ENCODE assay signal across 8 mouse cellular contexts in the genomic region with DNA sequence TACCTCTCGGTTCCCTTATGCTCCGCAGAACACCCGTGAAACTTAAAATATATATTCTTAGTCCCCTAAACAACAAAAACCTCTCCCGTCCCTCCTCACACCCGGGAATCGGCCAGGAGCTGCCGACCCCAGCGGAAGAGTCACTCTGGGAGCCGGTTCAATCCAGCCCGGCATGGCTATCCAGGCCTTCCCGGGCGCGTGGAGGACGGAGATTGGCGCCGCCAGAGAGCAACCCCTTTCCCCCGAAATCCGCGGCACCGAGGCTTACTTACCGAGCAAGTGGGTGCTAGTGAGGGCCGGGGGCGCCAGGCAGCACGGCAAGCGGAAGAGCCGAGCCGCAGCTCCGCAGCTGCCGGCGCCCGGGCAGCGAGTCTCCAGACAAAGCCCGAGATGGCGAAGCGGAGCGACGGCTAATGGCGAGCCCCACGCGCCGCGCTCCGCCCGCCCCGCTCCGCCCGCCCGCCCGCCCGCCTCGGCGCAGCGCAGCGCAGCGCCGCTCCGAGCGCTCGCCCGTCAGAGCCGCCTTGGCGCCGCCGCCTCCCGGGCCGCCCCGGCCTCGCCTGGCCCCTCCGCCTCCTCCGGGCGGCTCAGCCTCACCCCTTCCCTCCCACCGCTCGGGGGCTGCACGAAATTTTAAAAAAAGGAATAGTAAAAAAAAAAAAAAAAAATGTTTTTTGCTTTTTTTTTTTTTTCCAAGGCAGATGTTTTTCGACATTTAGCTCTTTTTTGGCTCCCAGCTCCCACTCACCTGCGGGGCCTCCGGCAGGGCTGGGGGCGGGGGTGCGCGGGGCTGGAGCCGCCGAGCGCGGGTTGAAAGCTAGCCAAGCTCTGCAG. TPM values are rescaled to one million over a fixed set of nuclear protein-coding genes. Genes with fewer than 3 reads are reported as not detected.
A peak's percentile ranks its signal among the peaks of the same experiment; 100 is the strongest.
DNase-seq lines count a peak whose midpoint lies in the region; ATAC-seq lines count a peak whose summit lies in the region.

No protein-coding gene starts in this region.

- no peaks in the 10 kb centered on the region for H3K9me3 ChIP-seq in heart, embryonic 16.5 days (replicated peaks; ENCODE audit: control insufficient read depth, low read length)

- peak overlapping the region; percentile 96 for H3K4me3 ChIP-seq in heart, embryonic 16.5 days (ENCODE audit: low read length)

- WGBS in heart, embryonic 16.5 days: under 1% methylated on average over 53 of the region's 84 CpGs

- ATAC-seq in heart, embryonic 16.5 days (replicated peaks; ENCODE audit: extremely low read depth, insufficient read depth, low FRiP score): no peak

- H3K4me1 ChIP-seq in heart, embryonic 16.5 days (ENCODE audit: control insufficient read depth, insufficient read depth, low read length): peaks cover 14% of the 10 kb centered on the region

- H3K36me3 ChIP-seq in heart, embryonic 16.5 days (ENCODE audit: control insufficient read depth, insufficient read depth): peaks cover 13% of the 10 kb centered on the region

- H3K27me3 ChIP-seq in heart, embryonic 16.5 days (ENCODE audit: control insufficient read depth, insufficient read depth, low read length): no peaks in the 10 kb centered on the region

- DNase-seq in 3T3-L1 (ENCODE audit: low read depth, low spot score) (peak; percentile 52), MN1 (ENCODE audit: low spot score) (peak; percentile 59)
- DNase-seq in embryo, embryonic 10.5 days (ENCODE audit: low spot score): peak; percentile 69
- DNase-seq in kidney, postnatal 25 days: peak; percentile 56 to 78
- DNase-seq in lung, postnatal 10 days: peak; percentile 59
- peak; percentile 32 for DNase-seq in retina, postnatal 7 days (ENCODE audit: low read depth, low spot score)
- peak; percentile 75 for DNase-seq in yolk sac, embryonic 10.5 days (ENCODE audit: low spot score)

- peak overlapping the region; percentile 99 for H3K27ac ChIP-seq in heart, embryonic 16.5 days (ENCODE audit: low read length)

- H3K4me2 ChIP-seq in heart, embryonic 16.5 days (ENCODE audit: low read depth, low read length): peak overlapping the region; percentile 97

- peak overlapping the region; percentile 97 for H3K9ac ChIP-seq in heart, embryonic 16.5 days (ENCODE audit: low read length)

RNA-seq across cellular contexts. Expression of gene Ubtf, which starts 0.7 kb away (rescaled TPM):
- 57.8 and 58.9 TPM in 2 replicates for polyA plus RNA-seq in heart, embryonic 16.5 days (2015; fragmentation: Nextera tagmentation; extraction: Ambion mirVana)

RNA-seq across cellular contexts. Expression of gene Atxn7l3, which starts 22.4 kb away (rescaled TPM):
- polyA plus RNA-seq in heart, embryonic 16.5 days (2015; fragmentation: Nextera tagmentation; extraction: Ambion mirVana): 7.1 and 9.1 TPM in 2 replicates

RNA-seq across cellular contexts. Expression of gene Tmub2, which starts 34.1 kb away (rescaled TPM):
- polyA plus RNA-seq in heart, embryonic 16.5 days (2015; fragmentation: Nextera tagmentation; extraction: Ambion mirVana): 42.6 and 44.9 TPM in 2 replicates

RNA-seq across cellular contexts. Expression of gene Slc4a1, which starts 47.2 kb away (rescaled TPM):
- 14.9 TPM in 2 replicates for polyA plus RNA-seq in heart, embryonic 16.5 days (2015; fragmentation: Nextera tagmentation; extraction: Ambion mirVana)

RNA-seq across cellular contexts. Expression of gene Asb16, which starts 50.2 kb away (rescaled TPM):
- polyA plus RNA-seq in heart, embryonic 16.5 days (2015; fragmentation: Nextera tagmentation; extraction: Ambion mirVana): 0.08 and 0.09 TPM in 2 replicates
